Mouse (Mus musculus) limb, embryonic 14.5 days (tissue): ENCODE measurements at regions not wholly inside any gene's neighbourhood (a gene's known extent, or its start where the extent isn't known, plus 50 kb on each side); places are given as distances from the start of the nearest gene placed in this dataset.

Source experiments
- ATAC-seq: fragments of 200-750 bp; cut with Nextera tagmentation; 2 replicates; pipeline ENCODE4 v1.8.0; 2017; ENCODE audit warnings: low read depth, moderate number of reproducible peaks, moderate TSS enrichment; ENCODE audit not compliant: low FRiP score
- DNase-seq: peaks from one replicate; pipeline ENCODE4 v3.0.0-alpha.2; 2015; ENCODE audit warnings: low spot score
- H3K27ac ChIP-seq: fragments of 300-500 bp; sonication (generic); replicated peaks from 2 replicates; pipeline ENCODE4 v1.5.1; 2014; ENCODE audit warnings: low read depth, mild to moderate bottlenecking, low read length, moderate library complexity, mixed read lengths
- H3K27me3 ChIP-seq: fragments of 300-500 bp; sonication (generic); 2 replicates; pipeline ENCODE4 v1.6.1; 2014; ENCODE audit warnings: low read length, mixed read lengths; ENCODE audit not compliant: control insufficient read depth, insufficient read depth
- H3K36me3 ChIP-seq: fragments of 300-500 bp; sonication (generic); 2 replicates; pipeline ENCODE4 v1.6.1; 2014; ENCODE audit warnings: mild to moderate bottlenecking, low read length, moderate library complexity, mixed read lengths; ENCODE audit not compliant: control insufficient read depth, insufficient read depth
- H3K4me1 ChIP-seq: fragments of 300-500 bp; sonication (generic); 2 replicates; pipeline ENCODE4 v1.6.1; 2014; ENCODE audit warnings: antibody characterized with exemption, low read length, mixed read lengths; ENCODE audit not compliant: control insufficient read depth, insufficient read depth
- H3K4me2 ChIP-seq: fragments of 300-500 bp; sonication (generic); replicated peaks from 2 replicates; pipeline ENCODE4 v1.6.1; 2014; ENCODE audit warnings: low read depth, mild to moderate bottlenecking, low read length, moderate library complexity; ENCODE audit not compliant: severe bottlenecking
- H3K4me3 ChIP-seq: fragments of 300-500 bp; sonication (generic); replicated peaks from 2 replicates; pipeline ENCODE4 v1.5.1; 2014; ENCODE audit warnings: low read length
- H3K9ac ChIP-seq: fragments of 300-500 bp; sonication (generic); 2 replicates; pipeline ENCODE4 v1.6.1; 2014; ENCODE audit warnings: mild to moderate bottlenecking, low read depth, low read length, moderate library complexity; ENCODE audit not compliant: severe bottlenecking
- H3K9me3 ChIP-seq: fragments of 300-500 bp; sonication (generic); 2 replicates; pipeline ENCODE4 v1.6.1; 2016; ENCODE audit warnings: low read length; ENCODE audit not compliant: control insufficient read depth
- POLR2A ChIP-seq: fragments of 200-500 bp; IDR thresholded peaks from 2 replicates; pipeline ENCODE4 v1.8.0; 2012; ENCODE audit warnings: inconsistent platforms, mild to moderate bottlenecking, moderate library complexity, borderline replicate concordance; ENCODE audit not compliant: insufficient read depth, insufficient read length; ENCODE audit errors: extremely low read depth
- WGBS: fragments of 180-500 bp; shearing (Covaris S2); extraction: QIAGEN DNeasy Blood & Tissue Kit; methylation state at CpG from one replicate; pipeline ENCODE4 v1.1.7; 2014; 5-methylcytosine and 5-hydroxymethylcytosine counted together

DNA sequence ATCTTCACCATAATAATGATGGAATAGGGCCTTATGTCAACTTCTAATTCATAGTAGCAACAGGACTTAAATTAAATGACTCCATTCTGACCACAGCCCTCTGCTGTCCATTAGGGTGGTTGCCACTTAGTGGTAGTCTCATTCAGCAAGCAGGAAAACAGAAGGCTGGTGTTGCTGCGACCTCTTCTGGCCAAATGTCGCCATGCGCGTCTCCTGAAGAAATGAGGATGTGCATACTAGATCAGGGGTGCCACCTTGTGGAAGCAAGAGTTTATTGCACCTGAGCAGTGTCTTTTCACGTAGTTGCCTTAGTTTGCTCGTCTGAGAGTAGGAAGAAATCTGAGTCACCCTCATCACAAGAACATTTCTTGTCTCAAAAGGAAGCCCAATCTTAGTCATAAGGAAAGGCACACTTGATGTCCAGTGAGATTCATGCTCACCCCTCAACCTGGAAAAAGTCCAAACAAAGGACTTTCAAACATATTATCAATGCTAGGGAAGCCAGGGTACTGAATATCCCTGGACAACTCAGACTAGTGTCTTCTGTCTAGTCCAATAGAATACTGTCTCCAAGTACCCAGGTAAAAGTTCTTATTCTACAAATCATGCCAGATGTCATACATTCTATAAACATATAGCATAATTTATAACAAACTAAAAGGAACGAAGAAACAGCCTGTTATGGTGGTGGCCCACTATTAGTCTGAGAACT is 147.0 kb upstream of the Ppp6c start:
- no peak for TF ChIP-seq POLR2A
- Histone ChIP-seq H3K9ac (no peak overlapping the region), H3K4me3 (no peak overlapping the region), H3K4me1 (no peaks in the 10 kb centered on the region), H3K9me3 (no peaks in the 10 kb centered on the region), H3K36me3 (no peaks in the 10 kb centered on the region), H3K27me3 (no peaks in the 10 kb centered on the region), H3K4me2 (no peak overlapping the region), H3K27ac (no peak overlapping the region)
- DNase-seq, result peak; percentile 94
- WGBS, result 14% methylated on average over 7 of the region's 7 CpGs
- peak; percentile 78 for ATAC-seq

DNA sequence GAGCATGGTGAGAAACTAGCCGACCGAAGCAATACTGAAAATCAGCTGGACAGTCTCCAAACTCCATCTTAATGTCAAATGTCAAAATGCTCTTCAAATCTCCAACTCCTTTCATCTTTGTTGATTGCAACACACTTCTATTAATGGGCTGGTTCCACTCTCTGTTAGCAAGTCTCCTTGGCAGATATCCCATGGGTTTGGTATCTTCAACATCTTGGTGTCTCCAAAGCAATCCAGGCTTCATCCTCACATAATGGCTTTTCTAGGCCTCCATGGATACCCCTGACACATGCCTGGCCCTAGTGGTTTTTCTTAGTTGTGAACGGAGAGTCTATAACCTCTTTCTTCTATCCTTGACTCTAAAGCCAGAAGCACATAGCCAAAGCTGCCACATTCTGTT is 118.0 kb upstream of the Ppp6c start:
- ATAC-seq (no peak), DNase-seq (no peak)
- no peak overlapping the region for H3K4me2 ChIP-seq
- H3K4me1 ChIP-seq, result no peaks in the 10 kb centered on the region
- no peak overlapping the region for H3K4me3 ChIP-seq
- no peak for TF ChIP-seq POLR2A
- 65% methylated on average over 3 of the region's 3 CpGs for WGBS
- H3K9ac ChIP-seq, result no peak overlapping the region
- no peak overlapping the region for H3K27ac ChIP-seq
- no peaks in the 10 kb centered on the region for H3K27me3 ChIP-seq
- no peaks in the 10 kb centered on the region for H3K36me3 ChIP-seq
- no peaks in the 10 kb centered on the region for H3K9me3 ChIP-seq

DNA sequence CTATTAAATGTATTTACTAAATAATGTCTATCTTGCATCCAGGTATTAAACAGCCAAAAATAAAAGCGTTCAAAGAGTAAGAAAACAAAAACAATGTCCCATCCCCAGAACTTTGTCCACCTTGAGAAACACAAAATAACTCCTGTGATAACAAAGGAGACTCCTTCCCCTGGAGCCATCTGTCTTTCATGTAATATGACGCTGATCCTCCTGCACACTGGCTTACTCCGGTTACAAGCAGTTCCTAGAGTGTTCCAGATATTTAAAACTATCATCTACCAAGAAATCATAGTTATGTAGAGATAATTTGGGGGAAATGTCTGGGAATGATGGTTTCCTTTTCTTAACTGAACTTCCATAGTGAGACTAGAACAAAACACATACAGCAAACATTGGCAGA is 114.2 kb upstream of the Ppp6c start:
- Histone ChIP-seq H3K4me3 (no peak overlapping the region), H3K4me1 (no peaks in the 10 kb centered on the region), H3K4me2 (no peak overlapping the region), H3K9me3 (no peaks in the 10 kb centered on the region), H3K27ac (no peak overlapping the region), H3K36me3 (no peaks in the 10 kb centered on the region), H3K27me3 (no peaks in the 10 kb centered on the region), H3K9ac (no peak overlapping the region)
- ATAC-seq (no peak), DNase-seq (no peak)
- 34% methylated on average over 3 of the region's 3 CpGs for WGBS
- no peak for TF ChIP-seq POLR2A

DNA sequence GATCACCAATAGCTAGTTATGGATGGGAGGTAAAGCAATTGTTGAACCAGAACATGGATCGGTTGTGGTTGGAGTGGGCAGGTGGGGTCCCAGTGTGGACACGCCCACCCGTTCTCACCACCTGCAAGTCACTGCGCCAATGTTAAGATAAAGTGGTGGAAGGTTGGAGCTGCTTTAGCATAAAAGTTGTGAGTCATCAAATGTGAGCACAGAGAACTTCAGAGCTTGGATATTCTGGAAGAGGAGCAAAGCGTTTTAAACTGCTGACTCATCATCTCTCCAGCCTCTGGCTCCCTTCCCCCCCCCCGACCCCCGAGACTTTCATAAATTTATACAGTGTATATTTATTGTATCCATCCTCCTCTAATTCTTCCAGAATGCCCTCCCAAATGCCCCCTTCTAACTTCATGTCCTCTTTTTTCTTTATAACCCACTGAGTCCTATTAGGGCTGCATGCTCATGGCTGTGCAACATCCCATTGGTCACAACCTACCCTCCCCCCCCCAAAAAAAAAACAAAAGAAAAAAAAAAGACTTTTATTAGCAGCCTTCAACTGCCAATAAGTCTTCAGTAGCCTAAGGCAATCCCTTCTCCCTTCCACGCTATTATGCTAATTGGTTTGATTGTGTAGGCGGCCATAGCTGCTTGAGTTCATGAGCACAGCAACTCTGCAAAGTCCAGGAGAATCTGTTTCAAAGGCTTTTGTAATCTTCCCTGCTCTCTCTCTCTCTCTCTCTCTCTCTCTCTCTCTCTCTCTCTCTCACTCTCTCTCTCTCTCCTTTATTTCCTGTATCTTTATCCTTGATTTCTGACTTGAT is 112.8 kb upstream of the Ppp6c start:
- H3K9ac ChIP-seq, result no peak overlapping the region
- H3K36me3 ChIP-seq, result no peaks in the 10 kb centered on the region
- DNase-seq, result no peak
- H3K27me3 ChIP-seq, result no peaks in the 10 kb centered on the region
- ATAC-seq, result no peak
- H3K4me3 ChIP-seq, result no peak overlapping the region
- 63% methylated on average over 9 of the region's 9 CpGs for WGBS
- H3K4me2 ChIP-seq, result no peak overlapping the region
- no peaks in the 10 kb centered on the region for H3K9me3 ChIP-seq
- no peaks in the 10 kb centered on the region for H3K4me1 ChIP-seq
- no peak overlapping the region for H3K27ac ChIP-seq
- no peak for TF ChIP-seq POLR2A

DNA sequence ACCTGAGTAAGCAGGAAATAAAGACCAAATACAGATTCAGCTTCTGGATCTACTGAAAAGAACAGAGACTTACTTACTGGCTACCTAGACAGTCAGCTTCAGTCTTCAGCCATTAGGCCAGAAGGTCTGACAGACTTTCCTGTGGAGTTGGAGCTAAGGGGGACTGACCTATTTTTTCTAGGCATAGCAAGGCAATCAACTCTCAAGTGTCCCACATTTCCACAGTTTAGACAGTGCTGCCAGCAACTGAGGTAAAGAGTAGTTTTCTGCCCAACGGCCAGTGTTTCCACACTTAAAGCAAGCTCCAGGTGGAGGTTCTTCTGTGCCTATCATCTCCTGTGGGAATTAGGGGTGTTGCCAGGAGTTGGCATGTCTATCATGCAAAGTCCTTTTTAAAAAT is 111.3 kb upstream of the Ppp6c start:
- H3K27me3 ChIP-seq, result no peaks in the 10 kb centered on the region
- no peak for TF ChIP-seq POLR2A
- no peaks in the 10 kb centered on the region for H3K36me3 ChIP-seq
- no peaks in the 10 kb centered on the region for H3K4me1 ChIP-seq
- no peaks in the 10 kb centered on the region for H3K9me3 ChIP-seq
- ATAC-seq (no peak), DNase-seq (no peak)
- H3K4me3 ChIP-seq, result no peak overlapping the region
- H3K4me2 ChIP-seq, result no peak overlapping the region
- no peak overlapping the region for H3K27ac ChIP-seq
- 77% methylated on average over 1 of the region's 1 CpGs for WGBS
- no peak overlapping the region for H3K9ac ChIP-seq
